Mouse (Mus musculus): ENCODE data around the gene Fkbp2. TPM values are rescaled to one million over a fixed set of nuclear protein-coding genes. Genes with fewer than 3 reads are reported as not detected.
A peak's percentile ranks its signal among the peaks of the same experiment; 100 is the strongest.

Gene Fkbp2
- total and polyA plus RNA-seq, 3 experiments: 17.6 to 87.0 (median 44.6) TPM

- H3K9ac ChIP-seq (ENCODE audit: insufficient read depth, low read depth): peak overlapping the region; percentile 62; the same call in 1 of the 2 replicates
- peaks cover 4 to 48% of the 10 kb centered on the region in 2 experiments for H3K4me1 ChIP-seq (ENCODE audit: control insufficient read depth in 1 of 2, insufficient read depth in 2 of 2)
- in situ Hi-C loops (cut with MboI; ENCODE audit: low pct_ligation_motif_present, low pct_unique_long_range_greater_than_20kb, low sequenced_read_pairs) (no loop called here), dilution Hi-C loops (cut with MboI; ENCODE audit: extremely low pct_ligation_motif_present, extremely low pct_unique_long_range_greater_than_20kb, low sequenced_read_pairs) (no loop called here)
- H3K36me3 ChIP-seq (replicated peaks in 1 of 2; ENCODE audit: control insufficient read depth in 1 of 2, insufficient read depth in 1 of 2, low read length in 1 of 2): peaks cover 15 to 25% of the 10 kb centered on the region in 2 experiments
- TF ChIP-seq PAX5 (IDR thresholded peaks at IDR 0.05; ENCODE audit: low read length): no peak
- TF ChIP-seq HCFC1 (IDR thresholded peaks at IDR 0.05; ENCODE audit: low read depth, low read length): no peak
- TF ChIP-seq USF2 (conservative IDR thresholded peaks at IDR 0.05; ENCODE audit: low read depth, low read length): no peak
- TF ChIP-seq NELFE (IDR thresholded peaks at IDR 0.05; ENCODE audit: low read depth, low read length): no peak
- TF ChIP-seq SIN3A (IDR thresholded peaks at IDR 0.05; ENCODE audit: low read length): no peak
- no peak for TF ChIP-seq JUND (conservative IDR thresholded peaks at IDR 0.05; ENCODE audit: low read depth, low read length)
- TF ChIP-seq CTCF (conservative IDR thresholded peaks at IDR 0.05 in 1 of 2, IDR thresholded peaks at IDR 0.05 in 1 of 2; ENCODE audit: low read depth in 2 of 2, low read length in 2 of 2): no peak
- TF ChIP-seq EP300 (IDR thresholded peaks at IDR 0.05; ENCODE audit: low read length): no peak
- TF ChIP-seq MAZ (IDR thresholded peaks at IDR 0.05; ENCODE audit: low read depth, low read length): no peak
- no peak for TF ChIP-seq POLR2AphosphoS2 (IDR thresholded peaks at IDR 0.05; ENCODE audit: low read depth, low read length)
- TF ChIP-seq ZC3H11A (IDR thresholded peaks at IDR 0.05; ENCODE audit: low read depth, low read length): no peak
- no peak for TF ChIP-seq ZKSCAN1 (IDR thresholded peaks at IDR 0.05; ENCODE audit: borderline replicate concordance, low read depth, low read length)
- TF ChIP-seq BHLHE40 (IDR thresholded peaks at IDR 0.05; ENCODE audit: low read depth, low read length): no peak
- TF ChIP-seq MAFK (IDR thresholded peaks at IDR 0.05; ENCODE audit: insufficient replicate concordance, low read length): no peak
- H3K27ac ChIP-seq (ENCODE audit: insufficient read depth, low read depth): no peak overlapping the region
- H3K79me2 ChIP-seq (replicated peaks; ENCODE audit: control insufficient read depth, extremely low read depth, insufficient read depth, poor library complexity, severe bottlenecking): no peaks in the 10 kb centered on the region
- H3K4me3 ChIP-seq (replicated peaks in 1 of 3; ENCODE audit: low read depth in 2 of 3, low read length in 2 of 3, poor library complexity in 1 of 3): peak overlapping the region in 2 of 3 experiments; percentile 69 to 90
- peak overlapping the region; percentile 67 for H3K4me2 ChIP-seq (ENCODE audit: insufficient read depth, low read depth, poor library complexity, severe bottlenecking)
- no peaks in the 10 kb centered on the region for H3K27me3 ChIP-seq (replicated peaks)
- DNase-seq (ENCODE audit: extremely low read depth): no peak
- H3K9me3 ChIP-seq (replicated peaks; ENCODE audit: low read length): no peaks in the 10 kb centered on the region
These were observed 14.2 kb upstream of the Fkbp2 start for GRCm38 (mm10) chr19:6994489-6994888.

GRCm38 (mm10) chr19:6994002-6994401 lies 13.7 kb upstream of the Fkbp2 start:
- Histone ChIP-seq H3K4me1 (ENCODE audit: control insufficient read depth in 1 of 2, insufficient read depth in 2 of 2) (peaks cover 4 to 47% of the 10 kb centered on the region in 2 experiments), H3K79me2 (replicated peaks; ENCODE audit: control insufficient read depth, extremely low read depth, insufficient read depth, poor library complexity, severe bottlenecking) (no peaks in the 10 kb centered on the region), H3K27me3 (replicated peaks) (no peaks in the 10 kb centered on the region), H3K9me3 (replicated peaks; ENCODE audit: low read length) (no peaks in the 10 kb centered on the region), H3K4me2 (ENCODE audit: insufficient read depth, low read depth, poor library complexity, severe bottlenecking) (peak overlapping the region; percentile 67; the same call in 1 of the 2 replicates), H3K9ac (ENCODE audit: insufficient read depth, low read depth) (no peak overlapping the region), H3K36me3 (replicated peaks in 1 of 2; ENCODE audit: control insufficient read depth in 1 of 2, insufficient read depth in 1 of 2, low read length in 1 of 2) (peaks cover 13 to 24% of the 10 kb centered on the region in 2 experiments), H3K27ac (ENCODE audit: insufficient read depth, low read depth) (no peak overlapping the region), H3K4me3 (replicated peaks in 1 of 3; ENCODE audit: low read depth in 2 of 3, low read length in 2 of 3, poor library complexity in 1 of 3) (no peak overlapping the region)
- no peak for TF ChIP-seq IRF4 (IDR thresholded peaks at IDR 0.05; ENCODE audit: low read depth, low read length)
- TF ChIP-seq TBP (conservative IDR thresholded peaks at IDR 0.05; ENCODE audit: low read depth, low read length): no peak
- no peak for TF ChIP-seq MXI1 (IDR thresholded peaks at IDR 0.05; ENCODE audit: low read depth, low read length)
- TF ChIP-seq ZKSCAN1 (IDR thresholded peaks at IDR 0.05; ENCODE audit: borderline replicate concordance, low read depth, low read length): no peak
- TF ChIP-seq JUN (IDR thresholded peaks at IDR 0.05; ENCODE audit: insufficient read depth, low read depth, low read length): no peak
- no peak for TF ChIP-seq MAX (IDR thresholded peaks at IDR 0.05; ENCODE audit: low read length)
- TF ChIP-seq EP300 (IDR thresholded peaks at IDR 0.05; ENCODE audit: low read length): no peak
- TF ChIP-seq CHD2 (IDR thresholded peaks at IDR 0.05; ENCODE audit: low read length): no peak
- no peak for TF ChIP-seq SIN3A (IDR thresholded peaks at IDR 0.05; ENCODE audit: low read length)
- no peak for TF ChIP-seq ETS1 (conservative IDR thresholded peaks at IDR 0.05; ENCODE audit: low read depth, low read length)
- no peak for TF ChIP-seq CHD1 (IDR thresholded peaks at IDR 0.05; ENCODE audit: low read depth, low read length)
- TF ChIP-seq KAT2A (IDR thresholded peaks at IDR 0.05; ENCODE audit: insufficient replicate concordance, low read length): no peak
- no peak for TF ChIP-seq NRF1 (IDR thresholded peaks at IDR 0.05; ENCODE audit: low read depth, low read length)
- in situ Hi-C loops (cut with MboI; ENCODE audit: low pct_ligation_motif_present, low pct_unique_long_range_greater_than_20kb, low sequenced_read_pairs): no loop called here
- DNase-seq (ENCODE audit: extremely low read depth): no peak
- dilution Hi-C loops (cut with MboI; ENCODE audit: extremely low pct_ligation_motif_present, extremely low pct_unique_long_range_greater_than_20kb, low sequenced_read_pairs): no loop called here

Measured in CH12.LX (cell line).